Mouse (Mus musculus): ENCODE measurements around the gene Pnpo.

Gene Pnpo

GRCm38 (mm10) chr11:96969746-96970145, 26.0 kb upstream of the Pnpo start:
- DNase-seq (ENCODE audit: low spot score in 2 of 2): peak; percentile 35 to 44

GRCm38 (mm10) chr11:96969280-96969722, 25.5 kb upstream of the Pnpo start:
- DNase-seq (ENCODE audit: low spot score in 2 of 2): no peak

GRCm38 (mm10) chr11:96968476-96968875, 24.7 kb upstream of the Pnpo start:
- DNase-seq (ENCODE audit: low spot score in 2 of 2): no peak

- no peak for DNase-seq (ENCODE audit: low spot score in 2 of 2)
Measured at GRCm38 (mm10) chr11:96967544-96968269, 23.9 kb upstream of the Pnpo start.

GRCm38 (mm10) chr11:96966914-96967543, 23.2 kb upstream of the Pnpo start:
- no peak for DNase-seq (ENCODE audit: low spot score in 2 of 2)

GRCm38 (mm10) chr11:96966172-96966571, 22.4 kb upstream of the Pnpo start:
- no peak for DNase-seq (ENCODE audit: low spot score in 2 of 2)

- peak; percentile 92 to 93 for DNase-seq (ENCODE audit: low spot score in 2 of 2)
Measured at GRCm38 (mm10) chr11:96963580-96963979, 19.8 kb upstream of the Pnpo start.

GRCm38 (mm10) chr11:96957061-96957805, 13.4 kb upstream of the Pnpo start:
- no peak for DNase-seq (ENCODE audit: low spot score in 2 of 2)

GRCm38 (mm10) chr11:96956009-96956724, 12.4 kb upstream of the Pnpo start:
- DNase-seq (ENCODE audit: low spot score in 2 of 2): no peak

GRCm38 (mm10) chr11:96955094-96955493, 11.3 kb upstream of the Pnpo start:
- no peak for DNase-seq (ENCODE audit: low spot score in 2 of 2)

- no peak for DNase-seq (ENCODE audit: low spot score in 2 of 2)
Measured at GRCm38 (mm10) chr11:96952896-96953295, 9.1 kb upstream of the Pnpo start.

- DNase-seq (ENCODE audit: low spot score in 2 of 2): no peak
Measured at GRCm38 (mm10) chr11:96952426-96952825, 8.6 kb upstream of the Pnpo start.

GRCm38 (mm10) chr11:96950767-96951166, 7.0 kb upstream of the Pnpo start:
- DNase-seq (ENCODE audit: low spot score in 2 of 2): no peak

GRCm38 (mm10) chr11:96947849-96948248, 4.1 kb upstream of the Pnpo start:
- no peak for DNase-seq (ENCODE audit: low spot score in 2 of 2)

GRCm38 (mm10) chr11:96946498-96946897, 2.7 kb upstream of the Pnpo start:
- DNase-seq (ENCODE audit: low spot score in 2 of 2): no peak

GRCm38 (mm10) chr11:96944844-96945580, 1.2 kb upstream of the Pnpo start:
- DNase-seq (ENCODE audit: low spot score in 2 of 2): no peak

- no peak for DNase-seq (ENCODE audit: low spot score in 2 of 2)
Measured at GRCm38 (mm10) chr11:96941989-96942590, 1.7 kb downstream of the Pnpo start.

GRCm38 (mm10) chr11:96940578-96941465, 3.0 kb downstream of the Pnpo start:
- DNase-seq (ENCODE audit: low spot score in 2 of 2): no peak

- no peak for DNase-seq (ENCODE audit: low spot score in 2 of 2)
Measured at GRCm38 (mm10) chr11:96938426-96938800, 5.4 kb downstream of the Pnpo start.
